Mouse (Mus musculus) heart, embryonic 16.5 days (tissue): ENCODE results near the gene Shb. TPM values are rescaled to one million over a fixed set of nuclear protein-coding genes. Genes with fewer than 3 reads are reported as not detected.
A peak's percentile ranks its signal among the peaks of the same experiment; 100 is the strongest.

Experiments
- ATAC-seq: fragments of 200-750 bp; cut with Nextera tagmentation; replicated peaks from 2 replicates; pipeline ENCODE4 v1.8.0; 2017; ENCODE audit warnings: moderate number of reproducible peaks; ENCODE audit not compliant: insufficient read depth, low FRiP score; ENCODE audit errors: extremely low read depth
- H3K27ac ChIP-seq: fragments of 300-500 bp; sonication (generic); 2 replicates; pipeline ENCODE4 v1.5.1; 2014; ENCODE audit warnings: mild to moderate bottlenecking, low read length, control low read depth, moderate library complexity
- H3K27me3 ChIP-seq: fragments of 300-500 bp; sonication (generic); 2 replicates; pipeline ENCODE4 v1.6.1; 2014; ENCODE audit warnings: low read length, mixed read lengths; ENCODE audit not compliant: control insufficient read depth, insufficient read depth
- H3K36me3 ChIP-seq: fragments of 300-500 bp; sonication (generic); 2 replicates; pipeline ENCODE4 v1.6.1; 2014; ENCODE audit not compliant: control insufficient read depth, insufficient read depth
- H3K4me1 ChIP-seq: fragments of 300-500 bp; sonication (generic); 2 replicates; pipeline ENCODE4 v1.6.1; 2014; ENCODE audit warnings: low read length, mixed read lengths; ENCODE audit not compliant: control insufficient read depth, insufficient read depth
- H3K4me2 ChIP-seq: fragments of 300-500 bp; sonication (generic); 2 replicates; pipeline ENCODE4 v1.6.1; 2014; ENCODE audit warnings: low read depth, mild to moderate bottlenecking, control low read depth, low read length
- H3K4me3 ChIP-seq: fragments of 300-500 bp; sonication (generic); 2 replicates; pipeline ENCODE4 v1.5.1; 2014; ENCODE audit warnings: mild to moderate bottlenecking, control low read depth, low read length
- H3K9ac ChIP-seq: fragments of 300-500 bp; sonication (generic); 2 replicates; pipeline ENCODE4 v1.6.1; 2014; ENCODE audit warnings: low read length, control low read depth
- H3K9me3 ChIP-seq: fragments of 300-500 bp; sonication (generic); replicated peaks from 2 replicates; pipeline ENCODE4 v1.6.1; 2016; ENCODE audit warnings: low read length; ENCODE audit not compliant: control insufficient read depth
- WGBS: fragments of 180-500 bp; shearing (Covaris S2); extraction: QIAGEN DNeasy Blood & Tissue Kit; methylation state at CpG from one replicate; pipeline ENCODE4 v1.1.7; 2014; 5-methylcytosine and 5-hydroxymethylcytosine counted together
- polyA plus RNA-seq: library from polyadenylated mRNA; unstranded; fragments of >200 nt; fragmentation: Nextera tagmentation; extraction: Ambion mirVana; gene quantifications from 2 replicates; pipeline ENCODE4 v1.2.1, GENCODE M21; 2015

The Shb gene
- polyA plus RNA-seq, 1 experiment from 2014 or later = 7.6 TPM

DNA sequence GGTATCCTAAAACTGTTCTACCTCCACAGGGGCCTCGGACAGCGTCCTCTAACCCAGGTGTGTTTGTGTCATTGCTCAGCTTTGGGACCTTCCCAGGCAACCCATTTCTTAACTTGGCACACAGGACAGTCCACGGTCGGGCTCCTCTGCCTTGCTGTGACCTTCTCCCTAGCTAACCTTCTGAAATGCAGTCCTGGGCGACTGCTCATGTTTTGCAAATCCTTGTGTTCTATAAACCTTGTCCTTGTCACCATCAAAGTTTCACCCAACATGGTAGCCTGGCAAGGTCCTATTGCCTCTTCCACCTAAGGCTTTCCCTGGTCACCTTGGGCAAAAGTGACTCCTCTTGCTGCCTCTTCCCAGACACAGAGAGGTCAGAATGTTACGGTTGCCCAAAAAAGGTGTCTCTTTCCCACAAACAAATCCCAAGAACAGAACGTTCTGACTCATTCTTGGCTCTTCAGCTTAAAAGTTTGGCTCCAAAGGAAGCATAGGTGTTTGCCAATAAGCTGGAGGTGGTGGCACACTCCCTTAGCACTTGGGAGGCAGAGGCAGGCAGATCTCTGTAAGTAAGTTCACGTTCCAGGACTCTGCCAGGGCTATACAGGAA lies 121.0 kb downstream of the Shb start:
- Histone ChIP-seq H3K4me3 (no peak overlapping the region), H3K36me3 (no peaks in the 10 kb centered on the region), H3K4me1 (peaks cover 25% of the 10 kb centered on the region), H3K9ac (no peak overlapping the region), H3K27ac (no peak overlapping the region), H3K27me3 (no peaks in the 10 kb centered on the region), H3K4me2 (no peak overlapping the region), H3K9me3 (no peaks in the 10 kb centered on the region)
- no peak for ATAC-seq
- WGBS = 87% methylated on average over 8 of the region's 8 CpGs

- no peaks in the 10 kb centered on the region for H3K27me3 ChIP-seq
These were observed 123.0 kb downstream of the Shb start for GRCm38 (mm10) chr4:45409270-45409669.

GRCm38 (mm10) chr4:45408427-45409132 lies 123.7 kb downstream of the Shb start, which contains the start of gene Slc25a51:
Gene Slc25a51, minus strand, starts transcription at chr4:45408766.
- H3K27me3 ChIP-seq = no peaks in the 10 kb centered on the region
- peak within 1 kb of the TSS; percentile 93 for H3K4me3 ChIP-seq
- peak within 1 kb of the TSS; percentile 93 for H3K27ac ChIP-seq
- WGBS = under 1% methylated on average over 60 of the region's 67 CpGs
- H3K9me3 ChIP-seq = no peaks in the 10 kb centered on the region
- H3K4me1 ChIP-seq = peaks cover 32% of the 10 kb centered on the region
- peak within 1 kb of the TSS; percentile 97 for H3K9ac ChIP-seq
- peaks cover 5% of the 10 kb centered on the region; the same call in 1 of the 2 replicates for H3K36me3 ChIP-seq
- peak; percentile 97 for ATAC-seq
- peak within 1 kb of the TSS; percentile 81 for H3K4me2 ChIP-seq

More at GRCm38 (mm10) chr4:45409270-45409669, 123.0 kb downstream of the Shb start:
- ATAC-seq = no peak
- Histone ChIP-seq H3K36me3 (peaks cover 2% of the 10 kb centered on the region; the same call in 1 of the 2 replicates), H3K4me2 (peak overlapping the region; percentile 81), H3K4me3 (peak overlapping the region; percentile 93), H3K4me1 (peaks cover 30% of the 10 kb centered on the region), H3K27ac (peak overlapping the region; percentile 93), H3K9me3 (no peaks in the 10 kb centered on the region), H3K9ac (peak overlapping the region; percentile 97)
- 6% methylated on average over 10 of the region's 10 CpGs for WGBS

DNA sequence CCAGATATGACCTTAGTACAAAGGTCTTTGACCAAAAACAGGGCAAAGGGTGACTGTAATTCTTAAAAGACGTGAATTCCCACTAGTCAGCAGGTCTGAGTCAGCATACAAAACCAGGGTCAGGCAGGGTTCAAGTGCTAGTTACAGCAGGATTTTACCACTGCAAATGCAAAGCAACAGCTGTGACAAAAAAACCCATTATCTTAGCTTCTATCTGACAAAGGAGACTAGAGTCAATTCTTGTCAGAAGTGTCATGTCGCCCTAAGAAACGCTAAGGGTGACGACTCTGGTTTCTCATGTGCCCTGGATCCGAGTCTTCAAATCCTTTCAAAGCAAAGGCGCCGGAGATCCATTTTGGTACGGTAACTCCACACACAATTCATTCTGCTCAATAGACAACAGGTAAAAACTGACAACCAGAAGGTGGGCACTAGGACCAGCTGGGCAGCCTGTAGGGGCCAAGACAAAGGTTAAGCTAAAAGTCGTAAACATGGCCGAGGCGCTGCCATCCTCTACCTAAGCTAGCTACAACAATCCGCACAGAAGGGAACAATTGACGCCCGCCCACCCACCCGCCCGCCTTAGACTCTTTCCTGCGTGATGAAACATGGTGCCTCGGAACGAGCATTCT lies 124.5 kb downstream of the Shb start:
- no peaks in the 10 kb centered on the region for H3K9me3 ChIP-seq
- peak overlapping the region; percentile 93 for H3K27ac ChIP-seq
- peaks cover 6% of the 10 kb centered on the region; the same call in 1 of the 2 replicates for H3K36me3 ChIP-seq
- peak; percentile 4; the same call in 1 of the 2 replicates for ATAC-seq
- H3K4me1 ChIP-seq = peaks cover 38% of the 10 kb centered on the region
- H3K27me3 ChIP-seq = no peaks in the 10 kb centered on the region
- WGBS = under 1% methylated on average over 19 of the region's 19 CpGs
- peak overlapping the region; percentile 93 for H3K4me3 ChIP-seq
- peak overlapping the region; percentile 97 for H3K9ac ChIP-seq
- peak overlapping the region; percentile 81 for H3K4me2 ChIP-seq

GRCm38 (mm10) chr4:45407001-45407702 lies 125.1 kb downstream of the Shb start:
- WGBS = 43% methylated on average over 5 of the region's 5 CpGs
- H3K27ac ChIP-seq = peak overlapping the region; percentile 93; the same call in 1 of the 2 replicates
- peak overlapping the region; percentile 97 for H3K9ac ChIP-seq
- H3K36me3 ChIP-seq = peaks cover 6% of the 10 kb centered on the region; the same call in 1 of the 2 replicates
- no peak for ATAC-seq
- peaks cover 38% of the 10 kb centered on the region for H3K4me1 ChIP-seq
- peak overlapping the region; percentile 81 for H3K4me2 ChIP-seq
- H3K4me3 ChIP-seq = peak overlapping the region; percentile 93
- no peaks in the 10 kb centered on the region for H3K27me3 ChIP-seq
- no peaks in the 10 kb centered on the region for H3K9me3 ChIP-seq

GRCm38 (mm10) chr4:45406397-45406796 lies 125.9 kb downstream of the Shb start:
- Histone ChIP-seq H3K9ac (peak overlapping the region; percentile 33), H3K27ac (no peak overlapping the region), H3K4me3 (peak overlapping the region; percentile 93; the same call in 1 of the 2 replicates)

GRCm38 (mm10) chr4:45405315-45405714 lies 127.0 kb downstream of the Shb start:
- no peak for ATAC-seq
- Histone ChIP-seq H3K36me3 (peaks cover 17% of the 10 kb centered on the region), H3K4me3 (no peak overlapping the region), H3K9me3 (no peaks in the 10 kb centered on the region), H3K4me1 (peaks cover 38% of the 10 kb centered on the region), H3K9ac (no peak overlapping the region), H3K27me3 (no peaks in the 10 kb centered on the region), H3K27ac (no peak overlapping the region; the same call in 1 of the 2 replicates), H3K4me2 (no peak overlapping the region)
- 76% methylated on average over 7 of the region's 7 CpGs for WGBS

More at GRCm38 (mm10) chr4:45406397-45406796, 125.9 kb downstream of the Shb start:
- Histone ChIP-seq H3K27me3 (no peaks in the 10 kb centered on the region), H3K9me3 (no peaks in the 10 kb centered on the region), H3K36me3 (peaks cover 12% of the 10 kb centered on the region), H3K4me1 (peaks cover 38% of the 10 kb centered on the region), H3K4me2 (peak overlapping the region; percentile 38; the same call in 1 of the 2 replicates)
- WGBS = 83% methylated on average over 7 of the region's 7 CpGs
- no peak for ATAC-seq

DNA sequence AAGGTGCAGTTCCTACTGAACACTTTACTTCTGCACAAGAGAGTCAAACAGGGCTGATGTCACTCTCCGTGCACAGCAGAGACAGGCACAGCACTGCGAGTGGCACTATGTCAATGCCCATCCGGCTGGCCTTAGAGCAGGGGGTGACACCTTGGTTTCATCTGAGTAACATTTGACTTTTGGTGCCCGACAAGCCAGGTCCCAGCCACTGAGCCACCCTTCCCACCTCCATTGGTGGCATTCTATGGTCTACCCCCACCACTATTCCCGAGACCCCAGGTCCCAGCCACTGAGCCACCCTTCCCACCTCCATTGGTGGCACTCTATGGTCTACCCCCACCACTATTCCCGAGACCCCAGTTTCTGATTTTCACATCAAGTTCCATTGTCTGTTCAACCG lies 128.2 kb downstream of the Shb start:
- 91% methylated on average over 7 of the region's 7 CpGs for WGBS
- no peak overlapping the region for H3K9ac ChIP-seq
- H3K36me3 ChIP-seq = peaks cover 27% of the 10 kb centered on the region
- H3K4me3 ChIP-seq = no peak overlapping the region
- H3K4me1 ChIP-seq = peaks cover 37% of the 10 kb centered on the region
- H3K9me3 ChIP-seq = no peaks in the 10 kb centered on the region
- H3K4me2 ChIP-seq = no peak overlapping the region
- no peak overlapping the region for H3K27ac ChIP-seq
- ATAC-seq = no peak
- H3K27me3 ChIP-seq = no peaks in the 10 kb centered on the region
